Mouse (Mus musculus): ENCODE measurements around the gene Krt28.

Gene Krt28

GRCm38 (mm10) chr11:99374803-99375202 is at the start of gene Krt28:
TSS of gene Krt28 (minus strand) at chr11:99374903.
- DNase-seq: no peak

GRCm38 (mm10) chr11:99422159-99422558 is 47.5 kb upstream of the Krt28 start, which contains the start of gene Krt12:
TSS of gene Krt12 (minus strand) at chr11:99422259.
- DNase-seq: no peak

- DNase-seq: no peak
Measured at GRCm38 (mm10) chr11:99420586-99420985, 45.9 kb upstream of the Krt28 start.

GRCm38 (mm10) chr11:99417819-99418218 is 43.1 kb upstream of the Krt28 start:
- no peak for DNase-seq

GRCm38 (mm10) chr11:99416902-99417301 is 42.2 kb upstream of the Krt28 start:
- no peak for DNase-seq

GRCm38 (mm10) chr11:99414463-99415147 is 39.9 kb upstream of the Krt28 start:
- DNase-seq: no peak

GRCm38 (mm10) chr11:99413247-99413646 is 38.5 kb upstream of the Krt28 start:
- peak; percentile 2 for DNase-seq

GRCm38 (mm10) chr11:99406186-99406585 is 31.5 kb upstream of the Krt28 start:
- no peak for DNase-seq

- DNase-seq: no peak
Measured at GRCm38 (mm10) chr11:99399956-99400549, 25.4 kb upstream of the Krt28 start.

GRCm38 (mm10) chr11:99398832-99399231 is 24.1 kb upstream of the Krt28 start:
- no peak for DNase-seq

- no peak for DNase-seq
Measured at GRCm38 (mm10) chr11:99398084-99398483, 23.4 kb upstream of the Krt28 start.

GRCm38 (mm10) chr11:99396661-99397060 is 22.0 kb upstream of the Krt28 start:
- DNase-seq: no peak

GRCm38 (mm10) chr11:99396034-99396433 is 21.3 kb upstream of the Krt28 start:
- DNase-seq: no peak

GRCm38 (mm10) chr11:99392492-99392891 is 17.8 kb upstream of the Krt28 start:
- DNase-seq: no peak

GRCm38 (mm10) chr11:99391375-99391774 is 16.7 kb upstream of the Krt28 start:
- DNase-seq: no peak

GRCm38 (mm10) chr11:99390866-99391265 is 16.2 kb upstream of the Krt28 start:
- no peak for DNase-seq

- DNase-seq: no peak
Measured at GRCm38 (mm10) chr11:99389264-99389663, 14.6 kb upstream of the Krt28 start, which contains the start of gene Krt10. TSS of gene Krt10 (minus strand) at chr11:99389364.

GRCm38 (mm10) chr11:99388661-99389060 is 14.0 kb upstream of the Krt28 start:
- no peak for DNase-seq

GRCm38 (mm10) chr11:99385813-99386721 is 11.4 kb upstream of the Krt28 start:
- DNase-seq: peak; percentile 70

- peak; percentile 63 for DNase-seq
Measured at GRCm38 (mm10) chr11:99379568-99379967, 4.9 kb upstream of the Krt28 start.

- peak; percentile 5 for DNase-seq
Measured at GRCm38 (mm10) chr11:99369853-99370451, 4.8 kb downstream of the Krt28 start.

GRCm38 (mm10) chr11:99369229-99369628 is 5.5 kb downstream of the Krt28 start:
- DNase-seq: peak; percentile 3

- DNase-seq: peak; percentile 11
Measured at GRCm38 (mm10) chr11:99366791-99367190, 7.9 kb downstream of the Krt28 start.
